Mouse (Mus musculus) R1 (cell line): ENCODE results near the gene Pias4.

ENCODE experiments used
- DNase-seq: peaks from one replicate; pipeline ENCODE4 v3.0.0-alpha.2; 2018; ENCODE audit warnings: low read depth, low spot score

The Pias4 gene

GRCm38 (mm10) chr10:81167200-81168086 lies at the start of gene Pias4:
TSS of gene Pias4 (minus strand) at chr10:81167923.
- DNase-seq, result peak; percentile 99

GRCm38 (mm10) chr10:81217267-81217666 lies 49.5 kb upstream of the Pias4 start:
- DNase-seq, result peak; percentile 35

- DNase-seq, result no peak
These were observed 49.1 kb upstream of the Pias4 start for GRCm38 (mm10) chr10:81216810-81217209.

- DNase-seq, result peak; percentile 28
These were observed 48.5 kb upstream of the Pias4 start for GRCm38 (mm10) chr10:81216260-81216659.

- DNase-seq, result peak; percentile 47
These were observed 42.4 kb upstream of the Pias4 start for GRCm38 (mm10) chr10:81210154-81210553.

GRCm38 (mm10) chr10:81204137-81204536 lies 36.4 kb upstream of the Pias4 start:
- no peak for DNase-seq

GRCm38 (mm10) chr10:81202978-81203720 lies 35.4 kb upstream of the Pias4 start:
- DNase-seq, result no peak

GRCm38 (mm10) chr10:81201807-81202758 lies 34.4 kb upstream of the Pias4 start, which contains the start of gene Nmrk2:
TSS of gene Nmrk2 (minus strand) at chr10:81202051.
- DNase-seq, result no peak

GRCm38 (mm10) chr10:81200605-81201287 lies 33.0 kb upstream of the Pias4 start:
- DNase-seq, result no peak

GRCm38 (mm10) chr10:81200141-81200540 lies 32.4 kb upstream of the Pias4 start:
- no peak for DNase-seq

- no peak for DNase-seq
These were observed 31.3 kb upstream of the Pias4 start for GRCm38 (mm10) chr10:81198990-81199389.

- peak; percentile 72 for DNase-seq
These were observed 30.5 kb upstream of the Pias4 start for GRCm38 (mm10) chr10:81198230-81198629.

- DNase-seq, result no peak
These were observed 29.6 kb upstream of the Pias4 start for GRCm38 (mm10) chr10:81197305-81197704.

GRCm38 (mm10) chr10:81196470-81197065 lies 28.8 kb upstream of the Pias4 start:
- no peak for DNase-seq

GRCm38 (mm10) chr10:81195300-81195699 lies 27.6 kb upstream of the Pias4 start:
- no peak for DNase-seq

- peak; percentile 16 for DNase-seq
These were observed 26.5 kb upstream of the Pias4 start for GRCm38 (mm10) chr10:81193991-81194774.

GRCm38 (mm10) chr10:81192968-81193501 lies 25.3 kb upstream of the Pias4 start:
- DNase-seq, result peak; percentile 59

- peak; percentile 89 for DNase-seq
These were observed 24.7 kb upstream of the Pias4 start for GRCm38 (mm10) chr10:81192270-81192967.
